Mouse (Mus musculus) midbrain, postnatal 0 days (tissue): ENCODE results near the gene Tiparp. TPM values are rescaled to one million over a fixed set of nuclear protein-coding genes. Genes with fewer than 3 reads are reported as not detected.

Experiments
- ATAC-seq: fragments of 200-750 bp; cut with Nextera tagmentation; 2 replicates; pipeline ENCODE4 v1.8.0; 2017; ENCODE audit warnings: moderate number of reproducible peaks, mild to moderate bottlenecking, moderate TSS enrichment, moderate library complexity; ENCODE audit not compliant: low FRiP score
- DNase-seq: peaks from one replicate; pipeline ENCODE4 v3.0.0-alpha.2; 2015; ENCODE audit warnings: low spot score
- H3K27ac ChIP-seq: fragments of 300-500 bp; sonication (generic); 2 replicates; pipeline ENCODE4 v1.5.1; 2014; ENCODE audit warnings: low read depth, mild to moderate bottlenecking, low read length, mixed read lengths
- H3K27me3 ChIP-seq: fragments of 300-500 bp; sonication (generic); 2 replicates; pipeline ENCODE4 v1.6.1; 2014; ENCODE audit warnings: low read length, control low read depth, mixed read lengths; ENCODE audit not compliant: insufficient read depth
- H3K36me3 ChIP-seq: fragments of 300-500 bp; sonication (generic); 2 replicates; pipeline ENCODE4 v1.6.1; 2014; ENCODE audit warnings: low read length, control low read depth, mixed read lengths; ENCODE audit not compliant: insufficient read depth
- H3K4me1 ChIP-seq: fragments of 300-500 bp; sonication (generic); 2 replicates; pipeline ENCODE4 v1.6.1; 2014; ENCODE audit warnings: mild to moderate bottlenecking, control low read depth, antibody characterized with exemption, low read length, mixed read lengths; ENCODE audit not compliant: insufficient read depth
- H3K4me2 ChIP-seq: fragments of 300-500 bp; sonication (generic); 2 replicates; pipeline ENCODE4 v1.6.1; 2014; ENCODE audit warnings: low read depth, mild to moderate bottlenecking, low read length, mixed read lengths; ENCODE audit not compliant: poor library complexity, severe bottlenecking
- H3K4me3 ChIP-seq: fragments of 300-500 bp; sonication (generic); 2 replicates; pipeline ENCODE4 v1.5.1; 2014; ENCODE audit warnings: low read depth, mild to moderate bottlenecking, low read length, moderate library complexity
- H3K9ac ChIP-seq: fragments of 300-500 bp; sonication (generic); replicated peaks from 2 replicates; pipeline ENCODE4 v1.6.1; 2014; ENCODE audit warnings: mild to moderate bottlenecking, low read length, moderate library complexity, mixed read lengths; ENCODE audit not compliant: poor library complexity, severe bottlenecking
- H3K9me3 ChIP-seq: fragments of 300-500 bp; sonication (generic); 2 replicates; pipeline ENCODE4 v1.6.1; 2016; ENCODE audit warnings: low read length, control low read depth
- CTCF ChIP-seq: IDR thresholded peaks from 2 replicates; pipeline ENCODE4 v1.5.1; 2016; ENCODE audit warnings: antibody characterized with exemption, mild to moderate bottlenecking
- WGBS: fragments of 180-500 bp; shearing (Covaris S2); extraction: QIAGEN DNeasy Blood & Tissue Kit; methylation state at CpG from one replicate; pipeline ENCODE4 v1.1.7; 2014; 5-methylcytosine and 5-hydroxymethylcytosine counted together
- polyA plus RNA-seq: library from polyadenylated mRNA; unstranded; fragments of >200 nt; fragmentation: Nextera tagmentation; extraction: Ambion mirVana; gene quantifications from 2 replicates; pipeline ENCODE4 v1.2.1, GENCODE M21; 2015
- total RNA-seq: library from RNA; depleted of rRNA; stranded (reverse); fragments of >200 nt; gene quantifications from 2 replicates; pipeline ENCODE4 v1.2.3, GENCODE M21; 2014

Tiparp gene
- total and polyA plus RNA-seq, 2 experiments from 2014 or later, result 15.3 to 15.8 TPM

GRCm38 (mm10) chr3:65525731-65526130 is 2.5 kb upstream of the Tiparp start:
- no peak overlapping the region for H3K9ac ChIP-seq
- ATAC-seq, result no peak
- 78% methylated on average over 3 of the region's 3 CpGs for WGBS

GRCm38 (mm10) chr3:65527196-65527595 is 1.0 kb upstream of the Tiparp start:
- no peaks in the 10 kb centered on the region for H3K27me3 ChIP-seq
- no peak overlapping the region for H3K9ac ChIP-seq
- H3K4me2 ChIP-seq, result peak overlapping the region; percentile 84
- no peaks in the 10 kb centered on the region for H3K4me1 ChIP-seq
- TF ChIP-seq CTCF, result no peak
- DNase-seq (no peak), ATAC-seq (no peak)
- H3K36me3 ChIP-seq, result no peaks in the 10 kb centered on the region
- no peaks in the 10 kb centered on the region for H3K9me3 ChIP-seq
- H3K27ac ChIP-seq, result no peak overlapping the region
- 20% methylated on average over 3 of the region's 3 CpGs for WGBS
- H3K4me3 ChIP-seq, result peak overlapping the region; percentile 92

More at GRCm38 (mm10) chr3:65525731-65526130, 2.5 kb upstream of the Tiparp start:
- Histone ChIP-seq H3K27me3 (no peaks in the 10 kb centered on the region), H3K4me3 (no peak overlapping the region), H3K4me1 (no peaks in the 10 kb centered on the region), H3K27ac (no peak overlapping the region), H3K36me3 (no peaks in the 10 kb centered on the region), H3K9me3 (no peaks in the 10 kb centered on the region), H3K4me2 (no peak overlapping the region)
- no peak for TF ChIP-seq CTCF
- DNase-seq, result no peak

- Histone ChIP-seq H3K36me3 (no peaks in the 10 kb centered on the region), H3K27me3 (no peaks in the 10 kb centered on the region), H3K4me1 (no peaks in the 10 kb centered on the region), H3K27ac (peak overlapping the region; percentile 99), H3K9ac (peak overlapping the region; percentile 90), H3K4me2 (peak overlapping the region; percentile 84), H3K4me3 (peak overlapping the region; percentile 92), H3K9me3 (no peaks in the 10 kb centered on the region)
- ATAC-seq (peak; percentile 38), DNase-seq (peak; percentile 71)
- WGBS, result under 1% methylated on average over 92 of the region's 97 CpGs
- peak; percentile 68 for TF ChIP-seq CTCF
Observed at GRCm38 (mm10) chr3:65528614-65529470, 632 bp downstream of the Tiparp start.

- no peak for TF ChIP-seq CTCF
- no peaks in the 10 kb centered on the region for H3K4me1 ChIP-seq
- H3K4me2 ChIP-seq, result peak overlapping the region; percentile 84
- H3K27me3 ChIP-seq, result no peaks in the 10 kb centered on the region
- peak; percentile 80 for DNase-seq
- no peaks in the 10 kb centered on the region for H3K36me3 ChIP-seq
- peak overlapping the region; percentile 90 for H3K9ac ChIP-seq
- WGBS, result 2% methylated on average over 19 of the region's 19 CpGs
- peak overlapping the region; percentile 92 for H3K4me3 ChIP-seq
- peak overlapping the region; percentile 99 for H3K27ac ChIP-seq
- no peaks in the 10 kb centered on the region for H3K9me3 ChIP-seq
- ATAC-seq, result no peak
Observed at GRCm38 (mm10) chr3:65529471-65530215, 1.4 kb downstream of the Tiparp start.

GRCm38 (mm10) chr3:65533014-65533413 is 4.8 kb downstream of the Tiparp start:
- no peak overlapping the region for H3K27ac ChIP-seq
- no peaks in the 10 kb centered on the region for H3K9me3 ChIP-seq
- no peak overlapping the region for H3K4me2 ChIP-seq
- DNase-seq (no peak), ATAC-seq (no peak)
- H3K4me3 ChIP-seq, result no peak overlapping the region
- no peak overlapping the region for H3K9ac ChIP-seq
- 89% methylated on average over 2 of the region's 2 CpGs for WGBS
- no peaks in the 10 kb centered on the region for H3K27me3 ChIP-seq
- no peaks in the 10 kb centered on the region for H3K36me3 ChIP-seq
- no peak for TF ChIP-seq CTCF
- H3K4me1 ChIP-seq, result no peaks in the 10 kb centered on the region

GRCm38 (mm10) chr3:65533598-65533997 is 5.4 kb downstream of the Tiparp start:
- H3K4me1 ChIP-seq, result no peaks in the 10 kb centered on the region
- DNase-seq, result peak; percentile 37

More at GRCm38 (mm10) chr3:65533598-65533997, 5.4 kb downstream of the Tiparp start:
- Histone ChIP-seq H3K36me3 (no peaks in the 10 kb centered on the region), H3K27me3 (no peaks in the 10 kb centered on the region), H3K9ac (no peak overlapping the region; the same call in 1 of the 2 replicates), H3K4me2 (peak overlapping the region; percentile 15; the same call in 1 of the 2 replicates), H3K4me3 (no peak overlapping the region), H3K9me3 (no peaks in the 10 kb centered on the region), H3K27ac (no peak overlapping the region)
- TF ChIP-seq CTCF, result no peak
- ATAC-seq, result no peak
- WGBS, result 28% methylated on average over 3 of the region's 3 CpGs
